ENCODE assay signal across 21 mouse cellular contexts in genomic region chrX:143064288-143064687, GRCm38 (mm10). TPM values are rescaled to one million over a fixed set of nuclear protein-coding genes. Genes with fewer than 3 reads are reported as not detected.
DNase-seq lines count a peak whose midpoint lies in the region; ATAC-seq and TF ChIP-seq lines count a peak whose summit lies in the region.
"Had no signal": no experiment of that assay in that cellular context is flagged by ENCODE, and none has a peak within 500 bp of the region (broad histone marks: within the 10 kb centered on the region; RNA-seq: fewer than 3 reads in every experiment).

No protein-coding gene starts in this region.

- no peaks in the 10 kb centered on the region for H3K36me3 ChIP-seq in kidney, embryonic 16.5 days (ENCODE audit: insufficient read depth, low read length)
- H3K36me3 ChIP-seq in kidney, embryonic 15.5 days: no peaks in the 10 kb centered on the region
- H3K36me3 ChIP-seq in limb, embryonic 10.5 days: no peaks in the 10 kb centered on the region
- H3K36me3 ChIP-seq: heart, embryonic 12.5 days; liver, embryonic 12.5 days; neural tube, embryonic 12.5 days had no signal

- peak; percentile 38 for DNase-seq in NIH3T3 (ENCODE audit: low read depth)
- peak; percentile 47 for DNase-seq in brain, embryonic 14.5 days (ENCODE audit: low read depth)
- no peak for DNase-seq in limb, embryonic 10.5 days (ENCODE audit: low spot score)
- no peak for DNase-seq in layer of hippocampus, adult 18-20 months (ENCODE audit: low spot score in 2 of 2)
- DNase-seq in cerebellum, adult 9-10 months: no peak
- DNase-seq: adrenal gland, postnatal 25 days; cerebellum, postnatal 25 days; gastrocnemius, postnatal 36 days; heart, postnatal 36 days; kidney, postnatal 25 days; thymus, postnatal 25 days had no signal

- no peak overlapping the region for H3K27ac ChIP-seq in kidney, embryonic 16.5 days (ENCODE audit: low read length)
- H3K27ac ChIP-seq in kidney, embryonic 15.5 days: no peak overlapping the region
- peak overlapping the region; percentile 58; the same call in 1 of the 2 replicates for H3K27ac ChIP-seq in limb, embryonic 10.5 days
- H3K27ac ChIP-seq: liver, embryonic 12.5 days; neural tube, embryonic 12.5 days had no signal

- H3K4me1 ChIP-seq in kidney, embryonic 16.5 days (ENCODE audit: insufficient read depth, low read length): 0 out of 2 replicates have a peak, but pooled peaks cover 3% of the 10 kb centered on the region
- H3K4me1 ChIP-seq in kidney, embryonic 15.5 days: 0 out of 2 replicates have a peak, but pooled peaks cover 3% of the 10 kb centered on the region
- H3K4me1 ChIP-seq in limb, embryonic 10.5 days: peaks cover 32% of the 10 kb centered on the region
- H3K4me1 ChIP-seq: liver, embryonic 12.5 days; neural tube, embryonic 12.5 days had no signal

- TF ChIP-seq POLR2A in brain, embryonic 14.5 days (IDR thresholded peaks at IDR 0.05; ENCODE audit: borderline replicate concordance, extremely low read depth, insufficient read depth, insufficient read length, poor library complexity, severe bottlenecking): no peak

- no peak overlapping the region for H3K9ac ChIP-seq in kidney, embryonic 16.5 days (replicated peaks; ENCODE audit: low read length)
- H3K9ac ChIP-seq in kidney, embryonic 15.5 days: no peak overlapping the region
- H3K9ac ChIP-seq: heart, embryonic 12.5 days; liver, embryonic 12.5 days; neural tube, embryonic 12.5 days had no signal

- peak; percentile 52; the same call in 1 of the 2 replicates for ATAC-seq in kidney, embryonic 16.5 days (ENCODE audit: low FRiP score, low TSS enrichment)
- ATAC-seq in kidney, embryonic 15.5 days (replicated peaks; ENCODE audit: low FRiP score): no peak
- ATAC-seq: CD4-positive, CD25-positive, alpha-beta regulatory T cell, adult 4 months; inflammation-experienced regulatory T-cells, adult 6 months; liver, embryonic 12.5 days; midbrain, embryonic 16.5 days had no signal

- no peak for TF ChIP-seq CTCF in brain, embryonic 14.5 days (IDR thresholded peaks at IDR 0.05; ENCODE audit: borderline replicate concordance, extremely low read depth, insufficient read depth, insufficient read length)

- WGBS in kidney, embryonic 16.5 days: 68% methylated on average over 9 of the region's 9 CpGs
- WGBS in kidney, embryonic 15.5 days: 63% methylated on average over 9 of the region's 9 CpGs
- WGBS in limb, embryonic 10.5 days: 72% methylated on average over 9 of the region's 9 CpGs

- H3K4me2 ChIP-seq in kidney, embryonic 16.5 days (replicated peaks; ENCODE audit: low read depth, low read length): no peak overlapping the region
- no peak overlapping the region for H3K4me2 ChIP-seq in kidney, embryonic 15.5 days
- H3K4me2 ChIP-seq: heart, embryonic 12.5 days; liver, embryonic 12.5 days; neural tube, embryonic 12.5 days had no signal

- H3K27me3 ChIP-seq in kidney, embryonic 16.5 days (ENCODE audit: insufficient read depth, low read length): peaks cover 27% of the 10 kb centered on the region; the same call in 1 of the 2 replicates
- H3K27me3 ChIP-seq in kidney, embryonic 15.5 days: peaks cover 65% of the 10 kb centered on the region
- peaks cover 100% of the 10 kb centered on the region for H3K27me3 ChIP-seq in limb, embryonic 10.5 days (ENCODE audit: low read depth, poor library complexity, severe bottlenecking)
- H3K27me3 ChIP-seq: neural tube, embryonic 12.5 days had no signal

- H3K4me3 ChIP-seq in kidney, embryonic 16.5 days (ENCODE audit: low read length): no peak overlapping the region
- H3K4me3 ChIP-seq in kidney, embryonic 15.5 days (replicated peaks): no peak overlapping the region
- no peak overlapping the region for H3K4me3 ChIP-seq in limb, embryonic 10.5 days
- H3K4me3 ChIP-seq: heart, embryonic 12.5 days; liver, embryonic 12.5 days; neural tube, embryonic 12.5 days had no signal

- no peaks in the 10 kb centered on the region for H3K9me3 ChIP-seq in kidney, embryonic 16.5 days (ENCODE audit: low read length)
- H3K9me3 ChIP-seq in kidney, embryonic 15.5 days (replicated peaks): no peaks in the 10 kb centered on the region
- H3K9me3 ChIP-seq in limb, embryonic 10.5 days (replicated peaks): no peaks in the 10 kb centered on the region
- H3K9me3 ChIP-seq: heart, embryonic 12.5 days; liver, embryonic 12.5 days; neural tube, embryonic 12.5 days had no signal

RNA-seq across cellular contexts. Expression of gene Rtl9, which starts 35.1 kb away (rescaled TPM):
- 0.06 and 0.09 TPM in 2 replicates for polyA plus RNA-seq in kidney, embryonic 16.5 days (2015; fragmentation: Nextera tagmentation; extraction: Ambion mirVana)
- polyA plus RNA-seq in kidney, embryonic 15.5 days (2015; fragmentation: Nextera tagmentation; extraction: Ambion mirVana): 0.10 and 0.12 TPM in 2 replicates
- polyA plus RNA-seq in brain, embryonic 14.5 days (2012; rRNA removed): 0.85 and 1.5 TPM in 2 replicates
- polyA plus RNA-seq in limb, embryonic 10.5 days (2016; fragmentation: Nextera tagmentation; extraction: Ambion mirVana): 0.54 and 0.55 TPM in 2 replicates
- under 1 TPM; 0.53 to 0.79 TPM for total RNA-seq in layer of hippocampus, adult 18-20 months (2021)
- total RNA-seq: adrenal gland, postnatal 25 days; megakaryocyte progenitor cell, adult 5-6 weeks; MEL had no signal
- polyA plus RNA-seq: CD4-positive, CD25-positive, alpha-beta regulatory T cell, adult 4 months; inflammation-experienced regulatory T-cells, adult 6 months had no signal

Comparison
In these comparisons a context has a peak if more than half of its experiments do, and no peak if none do; other contexts are left out.
1. DNase-seq: peak in NIH3T3 (single experiment) and brain, embryonic 14.5 days (single experiment); none in limb, embryonic 10.5 days (single experiment), layer of hippocampus, adult 18-20 months (0 of 2) and cerebellum, adult 9-10 months (single experiment).